Mouse (Mus musculus) limb, embryonic 15.5 days (tissue): Measurements from ENCODE around the gene Yif1b. TPM values are rescaled to one million over a fixed set of nuclear protein-coding genes. Genes with fewer than 3 reads are reported as not detected.
"Not testable (repeated sequence)": the region's sequence is repeated elsewhere in the genome, so short reads cannot be mapped to it uniquely, and the experiment has no call there.

Experiments
- ATAC-seq: fragments of 200-750 bp; cut with Nextera tagmentation; 2 replicates; pipeline ENCODE4 v1.8.0; 2017; ENCODE audit warnings: low read depth, moderate TSS enrichment; ENCODE audit not compliant: insufficient number of reproducible peaks, low FRiP score, low TSS enrichment
- H3K27ac ChIP-seq: fragments of 300-500 bp; sonication (generic); 2 replicates; pipeline ENCODE4 v1.5.1; 2015; ENCODE audit warnings: moderate library complexity, mild to moderate bottlenecking, inconsistent platforms
- H3K27me3 ChIP-seq: fragments of 300-500 bp; sonication (generic); 2 replicates; pipeline ENCODE4 v1.6.1; 2015; ENCODE audit warnings: inconsistent platforms
- H3K36me3 ChIP-seq: fragments of 300-500 bp; sonication (generic); 2 replicates; pipeline ENCODE4 v1.6.1; 2015; ENCODE audit warnings: inconsistent platforms
- H3K4me1 ChIP-seq: fragments of 300-500 bp; sonication (generic); 2 replicates; pipeline ENCODE4 v1.6.1; 2015; ENCODE audit warnings: inconsistent platforms
- H3K4me2 ChIP-seq: fragments of 300-500 bp; sonication (generic); 2 replicates; pipeline ENCODE4 v1.6.1; 2015; ENCODE audit warnings: mild to moderate bottlenecking, inconsistent platforms
- H3K4me3 ChIP-seq: fragments of 300-500 bp; sonication (generic); 2 replicates; pipeline ENCODE4 v1.5.1; 2015; ENCODE audit warnings: mild to moderate bottlenecking, inconsistent platforms
- H3K9ac ChIP-seq: fragments of 300-500 bp; sonication (generic); 2 replicates; pipeline ENCODE4 v1.6.1; 2015; ENCODE audit warnings: inconsistent platforms
- H3K9me3 ChIP-seq: fragments of 300-500 bp; sonication (generic); 2 replicates; pipeline ENCODE4 v1.6.1; 2016; ENCODE audit warnings: inconsistent platforms
- WGBS: fragments of 180-500 bp; shearing (Covaris S2); methylation state at CpG from one replicate; pipeline ENCODE4 v1.1.7; 2015; 5-methylcytosine and 5-hydroxymethylcytosine counted together
- polyA plus RNA-seq: library from polyadenylated mRNA; unstranded; fragments of >200 nt; fragmentation: Nextera tagmentation; extraction: Ambion mirVana; gene quantifications from 2 replicates; pipeline ENCODE4 v1.2.1, GENCODE M21; 2015

The Yif1b gene
- 137 and 141 TPM in 2 replicates for polyA plus RNA-seq

- peak within 1 kb of the TSS; percentile 64 for H3K9ac ChIP-seq
- no peaks in the 10 kb centered on the region for H3K27me3 ChIP-seq
- no peaks in the 10 kb centered on the region for H3K9me3 ChIP-seq
- no peaks in the 10 kb centered on the region for H3K36me3 ChIP-seq
- peak within 1 kb of the TSS; percentile 69 for H3K4me2 ChIP-seq
- H3K4me1 ChIP-seq, result peaks cover 16% of the 10 kb centered on the region
- WGBS, result under 1% methylated on average over 60 of the region's 60 CpGs
- ATAC-seq, result peak; percentile 96
- peak within 1 kb of the TSS; percentile 73 for H3K4me3 ChIP-seq
- H3K27ac ChIP-seq, result peak within 1 kb of the TSS; percentile 96
These were observed at the start of gene Yif1b for GRCm38 (mm10) chr7:29238019-29238967. TSS of gene Yif1b (plus strand) at chr7:29238329.

- not testable (repeated sequence) for H3K9me3 ChIP-seq, H3K4me3 ChIP-seq, H3K9ac ChIP-seq, H3K27ac ChIP-seq, H3K4me2 ChIP-seq, H3K27me3 ChIP-seq, H3K36me3 ChIP-seq, H3K4me1 ChIP-seq, ATAC-seq
- WGBS, result 81% methylated on average over 1 of the region's 1 CpGs
These were observed 43.9 kb upstream of the Yif1b start for GRCm38 (mm10) chr7:29194230-29194629.

- 73% methylated on average over 6 of the region's 6 CpGs for WGBS
- no peaks in the 10 kb centered on the region for H3K4me1 ChIP-seq
These were observed 35.6 kb upstream of the Yif1b start for GRCm38 (mm10) chr7:29202577-29202976.

GRCm38 (mm10) chr7:29211013-29211412, 27.1 kb upstream of the Yif1b start:
- WGBS, result 28% methylated on average over 13 of the region's 15 CpGs
- Histone ChIP-seq H3K27ac (peak overlapping the region; percentile 83), H3K4me3 (peak overlapping the region; percentile 43), H3K4me2 (peak overlapping the region; percentile 57), H3K4me1 (peaks cover 18% of the 10 kb centered on the region)
- H3K9ac ChIP-seq, H3K36me3 ChIP-seq, H3K9me3 ChIP-seq, H3K27me3 ChIP-seq: not testable (repeated sequence)
- peak; percentile 53 for ATAC-seq

More at GRCm38 (mm10) chr7:29202577-29202976, 35.6 kb upstream of the Yif1b start:
- H3K27me3 ChIP-seq, result no peaks in the 10 kb centered on the region
- no peak overlapping the region for H3K4me3 ChIP-seq
- no peak for ATAC-seq
- no peak overlapping the region for H3K4me2 ChIP-seq
- no peaks in the 10 kb centered on the region for H3K36me3 ChIP-seq
- H3K9ac ChIP-seq, result no peak overlapping the region
- H3K9me3 ChIP-seq, result no peaks in the 10 kb centered on the region
- no peak overlapping the region for H3K27ac ChIP-seq

GRCm38 (mm10) chr7:29211415-29212198, 26.5 kb upstream of the Yif1b start:
- H3K4me3 ChIP-seq, result peak overlapping the region; percentile 43
- H3K27ac ChIP-seq, result peak overlapping the region; percentile 83
- peak; percentile 83 for ATAC-seq
- no peak overlapping the region for H3K9ac ChIP-seq
- H3K4me1 ChIP-seq, result peaks cover 18% of the 10 kb centered on the region
- WGBS, result 6% methylated on average over 34 of the region's 34 CpGs
- H3K27me3 ChIP-seq, result no peaks in the 10 kb centered on the region
- H3K4me2 ChIP-seq, result peak overlapping the region; percentile 57
- no peaks in the 10 kb centered on the region for H3K9me3 ChIP-seq
- H3K36me3 ChIP-seq, result no peaks in the 10 kb centered on the region

GRCm38 (mm10) chr7:29212199-29212765, 25.8 kb upstream of the Yif1b start:
- Histone ChIP-seq H3K4me1 (peaks cover 18% of the 10 kb centered on the region), H3K4me3 (peak overlapping the region; percentile 43), H3K27ac (peak overlapping the region; percentile 83; the same call in 1 of the 2 replicates), H3K36me3 (no peaks in the 10 kb centered on the region), H3K9me3 (no peaks in the 10 kb centered on the region), H3K27me3 (no peaks in the 10 kb centered on the region), H3K4me2 (peak overlapping the region; percentile 57), H3K9ac (no peak overlapping the region)
- ATAC-seq, result no peak
- WGBS, result 22% methylated on average over 26 of the region's 26 CpGs

GRCm38 (mm10) chr7:29212775-29213560, 25.2 kb upstream of the Yif1b start:
- WGBS, result 23% methylated on average over 40 of the region's 40 CpGs
- Histone ChIP-seq H3K4me3 (0 out of 2 replicates have a peak overlapping the region, but pooled peaks have one; percentile 16), H3K4me2 (peak overlapping the region; percentile 41), H3K4me1 (peaks cover 18% of the 10 kb centered on the region)
- H3K27ac ChIP-seq, H3K27me3 ChIP-seq, H3K9me3 ChIP-seq, H3K36me3 ChIP-seq, H3K9ac ChIP-seq, ATAC-seq: not testable (repeated sequence)

GRCm38 (mm10) chr7:29213675-29214082, 24.4 kb upstream of the Yif1b start, which contains the start of gene Catsperg1:
TSS of gene Catsperg1 (minus strand) at chr7:29214035.
- H3K36me3 ChIP-seq, result no peaks in the 10 kb centered on the region
- peak within 1 kb of the TSS; percentile 41 for H3K4me2 ChIP-seq
- H3K9ac ChIP-seq, result no peak within 1 kb of the TSS
- H3K4me1 ChIP-seq, result peaks cover 18% of the 10 kb centered on the region
- ATAC-seq, result peak; percentile 48; the same call in 1 of the 2 replicates
- peak within 1 kb of the TSS; percentile 16 for H3K4me3 ChIP-seq
- 5% methylated on average over 20 of the region's 20 CpGs for WGBS
- H3K27ac ChIP-seq, result no peak within 1 kb of the TSS
- no peaks in the 10 kb centered on the region for H3K9me3 ChIP-seq
- H3K27me3 ChIP-seq, result no peaks in the 10 kb centered on the region

GRCm38 (mm10) chr7:29214236-29214635, 23.9 kb upstream of the Yif1b start:
- WGBS, result 74% methylated on average over 2 of the region's 2 CpGs
- Histone ChIP-seq H3K9ac (no peak overlapping the region), H3K9me3 (no peaks in the 10 kb centered on the region), H3K4me3 (no peak overlapping the region), H3K4me1 (peaks cover 18% of the 10 kb centered on the region), H3K4me2 (peak overlapping the region; percentile 41; the same call in 1 of the 2 replicates), H3K27ac (no peak overlapping the region), H3K27me3 (no peaks in the 10 kb centered on the region), H3K36me3 (no peaks in the 10 kb centered on the region)
- no peak for ATAC-seq

- peaks cover 18% of the 10 kb centered on the region for H3K4me1 ChIP-seq
- WGBS, result 45% methylated on average over 15 of the region's 15 CpGs
- no peaks in the 10 kb centered on the region for H3K9me3 ChIP-seq
- no peak overlapping the region for H3K4me2 ChIP-seq
- no peak for ATAC-seq
- H3K27me3 ChIP-seq, result no peaks in the 10 kb centered on the region
- no peak overlapping the region for H3K4me3 ChIP-seq
- no peak overlapping the region for H3K27ac ChIP-seq
- H3K36me3 ChIP-seq, result peaks cover 6% of the 10 kb centered on the region; the same call in 1 of the 2 replicates
- no peak overlapping the region for H3K9ac ChIP-seq
These were observed 23.3 kb upstream of the Yif1b start for GRCm38 (mm10) chr7:29214846-29215245.
